Mouse (Mus musculus) kidney, postnatal 25 days (tissue): ENCODE results near the gene Crybg3.

Experiments used
- DNase-seq, 2 experiments: peaks; one replicate each; pipeline ENCODE4 v3.0.0; 2021; ENCODE audit warnings: mixed read lengths in 2 of 2

Crybg3 gene

GRCm38 (mm10) chr16:59579237-59579636 lies 21.5 kb downstream of the Crybg3 start:
- no peak for DNase-seq

GRCm38 (mm10) chr16:59573961-59574360 lies 26.8 kb downstream of the Crybg3 start:
- no peak for DNase-seq

GRCm38 (mm10) chr16:59572685-59573084 lies 28.1 kb downstream of the Crybg3 start:
- DNase-seq: no peak

- DNase-seq: no peak
These were observed 30.0 kb downstream of the Crybg3 start for GRCm38 (mm10) chr16:59570807-59571206.

GRCm38 (mm10) chr16:59569837-59570236 lies 30.9 kb downstream of the Crybg3 start:
- no peak for DNase-seq

- peak in 1 of 2 experiments; percentile 49 for DNase-seq
These were observed 32.9 kb downstream of the Crybg3 start for GRCm38 (mm10) chr16:59567721-59568381.

- DNase-seq: no peak
These were observed 34.3 kb downstream of the Crybg3 start for GRCm38 (mm10) chr16:59566437-59566836.

- no peak for DNase-seq
These were observed 35.1 kb downstream of the Crybg3 start for GRCm38 (mm10) chr16:59565631-59566030.

GRCm38 (mm10) chr16:59564025-59564424 lies 36.8 kb downstream of the Crybg3 start:
- DNase-seq: no peak

GRCm38 (mm10) chr16:59559300-59560200 lies 41.2 kb downstream of the Crybg3 start:
- peak; percentile 21 to 70 for DNase-seq

- no peak for DNase-seq
These were observed 41.9 kb downstream of the Crybg3 start for GRCm38 (mm10) chr16:59558916-59559299.

- DNase-seq: no peak
These were observed 47.2 kb downstream of the Crybg3 start for GRCm38 (mm10) chr16:59553490-59554161.

GRCm38 (mm10) chr16:59551507-59551906 lies 49.3 kb downstream of the Crybg3 start:
- DNase-seq: no peak

GRCm38 (mm10) chr16:59549631-59550030 lies 51.1 kb downstream of the Crybg3 start:
- DNase-seq: no peak

GRCm38 (mm10) chr16:59548582-59548947 lies 52.2 kb downstream of the Crybg3 start:
- no peak for DNase-seq

- DNase-seq: peak; percentile 84 to 85
These were observed 52.7 kb downstream of the Crybg3 start for GRCm38 (mm10) chr16:59547887-59548581.

GRCm38 (mm10) chr16:59547466-59547865 lies 53.3 kb downstream of the Crybg3 start:
- DNase-seq: no peak

- DNase-seq: no peak
These were observed 55.4 kb downstream of the Crybg3 start for GRCm38 (mm10) chr16:59545360-59545759.

- no peak for DNase-seq
These were observed 59.4 kb downstream of the Crybg3 start for GRCm38 (mm10) chr16:59541382-59541781.

GRCm38 (mm10) chr16:59540944-59541343 lies 59.8 kb downstream of the Crybg3 start:
- no peak for DNase-seq

- DNase-seq: no peak
These were observed 65.1 kb downstream of the Crybg3 start for GRCm38 (mm10) chr16:59535673-59536072.

GRCm38 (mm10) chr16:59534349-59534748 lies 66.4 kb downstream of the Crybg3 start:
- peak in 1 of 2 experiments; percentile 10 for DNase-seq

- no peak for DNase-seq
These were observed 68.2 kb downstream of the Crybg3 start for GRCm38 (mm10) chr16:59532561-59532960.
